Mouse (Mus musculus): ENCODE results near the gene Wee1.
"Not testable (repeated sequence)": the region's sequence is repeated elsewhere in the genome, so short reads cannot be mapped to it uniquely, and the experiment has no call there.

Gene Wee1

GRCm38 (mm10) chr7:110121516-110122288 is at the start of gene Wee1:
Gene Wee1 (plus strand): TSS chr7:110122046.
- DNase-seq (ENCODE audit: low spot score), result peak; percentile 99

GRCm38 (mm10) chr7:110078168-110078567 is 43.7 kb upstream of the Wee1 start:
- DNase-seq (ENCODE audit: low spot score), result no peak

GRCm38 (mm10) chr7:110083386-110084165 is 38.3 kb upstream of the Wee1 start:
- peak; percentile 77 for DNase-seq (ENCODE audit: low spot score)

- DNase-seq (ENCODE audit: low spot score), result no peak
Measured at GRCm38 (mm10) chr7:110085217-110085616, 36.6 kb upstream of the Wee1 start.

- DNase-seq (ENCODE audit: low spot score), result no peak
Measured at GRCm38 (mm10) chr7:110087914-110088313, 33.9 kb upstream of the Wee1 start.

- DNase-seq (ENCODE audit: low spot score), result no peak
Measured at GRCm38 (mm10) chr7:110091670-110092069, 30.2 kb upstream of the Wee1 start.

- no peak for DNase-seq (ENCODE audit: low spot score)
Measured at GRCm38 (mm10) chr7:110096332-110096731, 25.5 kb upstream of the Wee1 start.

- DNase-seq (ENCODE audit: low spot score), result no peak
Measured at GRCm38 (mm10) chr7:110097106-110097793, 24.6 kb upstream of the Wee1 start.

GRCm38 (mm10) chr7:110100854-110101253 is 21.0 kb upstream of the Wee1 start:
- DNase-seq (ENCODE audit: low spot score), result no peak

- DNase-seq (ENCODE audit: low spot score), result no peak
Measured at GRCm38 (mm10) chr7:110101266-110101665, 20.6 kb upstream of the Wee1 start.

- DNase-seq (ENCODE audit: low spot score), result no peak
Measured at GRCm38 (mm10) chr7:110105041-110105440, 16.8 kb upstream of the Wee1 start.

GRCm38 (mm10) chr7:110106633-110107032 is 15.2 kb upstream of the Wee1 start:
- no peak for DNase-seq (ENCODE audit: low spot score)

GRCm38 (mm10) chr7:110108524-110108923 is 13.3 kb upstream of the Wee1 start:
- not testable (repeated sequence) for DNase-seq (ENCODE audit: low spot score)

- peak; percentile 40 for DNase-seq (ENCODE audit: low spot score)
Measured at GRCm38 (mm10) chr7:110108967-110109610, 12.8 kb upstream of the Wee1 start.

GRCm38 (mm10) chr7:110110061-110110656 is 11.7 kb upstream of the Wee1 start:
- no peak for DNase-seq (ENCODE audit: low spot score)

GRCm38 (mm10) chr7:110114699-110115098 is 7.1 kb upstream of the Wee1 start:
- DNase-seq (ENCODE audit: low spot score), result peak; percentile 35

GRCm38 (mm10) chr7:110116731-110117291 is 5.0 kb upstream of the Wee1 start:
- DNase-seq (ENCODE audit: low spot score), result no peak

GRCm38 (mm10) chr7:110118448-110118847 is 3.4 kb upstream of the Wee1 start:
- no peak for DNase-seq (ENCODE audit: low spot score)

- DNase-seq (ENCODE audit: low spot score), result no peak
Measured at GRCm38 (mm10) chr7:110120157-110120784, 1.6 kb upstream of the Wee1 start.

GRCm38 (mm10) chr7:110121162-110121515 is 707 bp upstream of the Wee1 start:
- no peak for DNase-seq (ENCODE audit: low spot score)

- DNase-seq (ENCODE audit: low spot score), result no peak
Measured at GRCm38 (mm10) chr7:110122289-110122564, 381 bp downstream of the Wee1 start.

All from embryo, embryonic 10 days (tissue).